Mouse (Mus musculus): Measurements from ENCODE around the gene Cracr2b.

Gene Cracr2b

GRCm38 (mm10) chr7:141485606-141486005 lies 24.7 kb downstream of the Cracr2b start:
- in situ Hi-C loops (cut with MseI, MboI), result no loop called here

GRCm38 (mm10) chr7:141486239-141486638 lies 25.3 kb downstream of the Cracr2b start:
- in situ Hi-C loops (cut with MseI, MboI), result no loop called here

- in situ Hi-C loops (cut with MseI, MboI), result no loop called here
Measured at GRCm38 (mm10) chr7:141487141-141487540, 26.2 kb downstream of the Cracr2b start.

- in situ Hi-C loops (cut with MseI, MboI), result no loop called here
Measured at GRCm38 (mm10) chr7:141491151-141491550, 30.3 kb downstream of the Cracr2b start.

- in situ Hi-C loops (cut with MseI, MboI), result no loop called here
Measured at GRCm38 (mm10) chr7:141492738-141493137, 31.8 kb downstream of the Cracr2b start.

- in situ Hi-C loops (cut with MseI, MboI), result no loop called here
Measured at GRCm38 (mm10) chr7:141493729-141494128, 32.8 kb downstream of the Cracr2b start.

- in situ Hi-C loops (cut with MseI, MboI), result no loop called here
Measured at GRCm38 (mm10) chr7:141495379-141495778, 34.5 kb downstream of the Cracr2b start.

- in situ Hi-C loops (cut with MseI, MboI), result no loop called here
Measured at GRCm38 (mm10) chr7:141495940-141496339, 35.0 kb downstream of the Cracr2b start.

GRCm38 (mm10) chr7:141497600-141497999 lies 36.7 kb downstream of the Cracr2b start:
- in situ Hi-C loops (cut with MseI, MboI), result no loop called here

- in situ Hi-C loops (cut with MseI, MboI), result no loop called here
Measured at GRCm38 (mm10) chr7:141501820-141502555, 41.1 kb downstream of the Cracr2b start.

- in situ Hi-C loops (cut with MseI, MboI), result no loop called here
Measured at GRCm38 (mm10) chr7:141502556-141502905, 41.6 kb downstream of the Cracr2b start.

- in situ Hi-C loops (cut with MseI, MboI), result no loop called here
Measured at GRCm38 (mm10) chr7:141506278-141506677, 45.4 kb downstream of the Cracr2b start.

- in situ Hi-C loops (cut with MseI, MboI), result no loop called here
Measured at GRCm38 (mm10) chr7:141508160-141508559, 47.3 kb downstream of the Cracr2b start.

- in situ Hi-C loops (cut with MseI, MboI), result no loop called here
Measured at GRCm38 (mm10) chr7:141510196-141510595, 49.3 kb downstream of the Cracr2b start.

GRCm38 (mm10) chr7:141510681-141511191 lies 49.8 kb downstream of the Cracr2b start:
- in situ Hi-C loops (cut with MseI, MboI), result no loop called here

All from mouse trophoblast stem cell (cell line).